Mouse (Mus musculus): ENCODE data around the gene Casq1. TPM values are rescaled to one million over a fixed set of nuclear protein-coding genes. Genes with fewer than 3 reads are reported as not detected.
"Not testable (repeated sequence)": the region's sequence is repeated elsewhere in the genome, so short reads cannot be mapped to it uniquely, and the experiment has no call there.

Gene Casq1
- polyA plus RNA-seq, 1 experiment, result 73.1 TPM

GRCm38 (mm10) chr1:172247216-172247615 is 27.5 kb upstream of the Casq1 start:
- H3K36me3 ChIP-seq (ENCODE audit: control insufficient read depth, insufficient read depth), result no peaks in the 10 kb centered on the region
- TF ChIP-seq MYOD1 (IDR thresholded peaks at IDR 0.05; ENCODE audit: control insufficient read depth in 1 of 3, insufficient read length in 2 of 3, low read depth in 2 of 3) (no peak), POLR2A (IDR thresholded peaks at IDR 0.05; ENCODE audit: insufficient read length, low read depth) (no peak), CEBPB (IDR thresholded peaks at IDR 0.05; ENCODE audit: insufficient read depth, poor library complexity, severe bottlenecking) (no peak), MAX (IDR thresholded peaks at IDR 0.05; ENCODE audit: low read depth) (no peak), TCF12 (IDR thresholded peaks at IDR 0.05; ENCODE audit: insufficient read depth, poor library complexity, severe bottlenecking) (no peak), TCF3 (IDR thresholded peaks at IDR 0.05; ENCODE audit: insufficient read length, low read depth) (no peak), MYOG (IDR thresholded peaks at IDR 0.05; ENCODE audit: control insufficient read depth in 1 of 3, insufficient read depth in 1 of 3, insufficient read length in 2 of 3, low read depth in 2 of 3) (no peak), POLR2AphosphoS2 (IDR thresholded peaks at IDR 0.05; ENCODE audit: insufficient read length, low read depth) (no peak), USF1 (IDR thresholded peaks at IDR 0.05; ENCODE audit: low read depth) (no peak), SRF (IDR thresholded peaks at IDR 0.05; ENCODE audit: control insufficient read depth, insufficient read length, low read depth) (no peak), REST (IDR thresholded peaks at IDR 0.05; ENCODE audit: insufficient read depth, insufficient read length) (no peak), E2F4 (IDR thresholded peaks at IDR 0.05; ENCODE audit: insufficient read depth) (no peak)
- no peaks in the 10 kb centered on the region for H3K27me3 ChIP-seq (ENCODE audit: control insufficient read depth, insufficient read depth, insufficient read length)
- H3ac ChIP-seq (ENCODE audit: control insufficient read depth, insufficient read length), result no peak overlapping the region
- no peaks in the 10 kb centered on the region for H3K79me2 ChIP-seq (ENCODE audit: control insufficient read depth, insufficient read depth)
- no peak overlapping the region for H3K4me3 ChIP-seq
- H3K4me2 ChIP-seq (ENCODE audit: low read depth), result no peak overlapping the region

- not testable (repeated sequence) for H3K4me3 ChIP-seq
Observed at GRCm38 (mm10) chr1:172244645-172245044, 25.0 kb upstream of the Casq1 start.

GRCm38 (mm10) chr1:172243547-172244205 is 24.0 kb upstream of the Casq1 start:
- H3K4me3 ChIP-seq, result no peak overlapping the region
- H3K36me3 ChIP-seq (ENCODE audit: control insufficient read depth, insufficient read depth), result no peaks in the 10 kb centered on the region
- TF ChIP-seq SRF (IDR thresholded peaks at IDR 0.05; ENCODE audit: control insufficient read depth, insufficient read length, low read depth) (no peak), MYOD1 (IDR thresholded peaks at IDR 0.05; ENCODE audit: control insufficient read depth in 1 of 3, insufficient read length in 2 of 3, low read depth in 2 of 3) (peak in 2 of 3 experiments; percentile 53 to 54), TCF3 (IDR thresholded peaks at IDR 0.05; ENCODE audit: insufficient read length, low read depth) (no peak)
- no peak overlapping the region for H3ac ChIP-seq (ENCODE audit: control insufficient read depth, insufficient read length)
- H3K27me3 ChIP-seq (ENCODE audit: control insufficient read depth, insufficient read depth, insufficient read length), result no peaks in the 10 kb centered on the region
- H3K4me2 ChIP-seq (ENCODE audit: low read depth), result peak overlapping the region; percentile 68
- no peaks in the 10 kb centered on the region for H3K79me2 ChIP-seq (ENCODE audit: control insufficient read depth, insufficient read depth)

More at GRCm38 (mm10) chr1:172244645-172245044, 25.0 kb upstream of the Casq1 start:
- not testable (repeated sequence) for H3K27me3 ChIP-seq (ENCODE audit: control insufficient read depth, insufficient read depth, insufficient read length); H3ac ChIP-seq (ENCODE audit: control insufficient read depth, insufficient read length); H3K36me3 ChIP-seq (ENCODE audit: control insufficient read depth, insufficient read depth); H3K79me2 ChIP-seq (ENCODE audit: control insufficient read depth, insufficient read depth); H3K4me2 ChIP-seq (ENCODE audit: low read depth)
- TF ChIP-seq MYOG (IDR thresholded peaks at IDR 0.05; ENCODE audit: control insufficient read depth in 1 of 3, insufficient read depth in 1 of 3, insufficient read length in 2 of 3, low read depth in 2 of 3), result peak in 2 of 3 experiments; percentile 11 to 30

GRCm38 (mm10) chr1:172242401-172242800 is 22.7 kb upstream of the Casq1 start:
- H3K4me3 ChIP-seq, result no peak overlapping the region
- TF ChIP-seq CEBPB (IDR thresholded peaks at IDR 0.05; ENCODE audit: insufficient read depth, poor library complexity, severe bottlenecking) (0 out of 2 replicates have a peak, but pooled peaks have one; percentile 20), REST (IDR thresholded peaks at IDR 0.05; ENCODE audit: insufficient read depth, insufficient read length) (no peak), E2F4 (IDR thresholded peaks at IDR 0.05; ENCODE audit: insufficient read depth) (no peak), MYOD1 (IDR thresholded peaks at IDR 0.05; ENCODE audit: control insufficient read depth in 1 of 3, insufficient read length in 2 of 3, low read depth in 2 of 3) (no peak), MYOG (IDR thresholded peaks at IDR 0.05; ENCODE audit: control insufficient read depth in 1 of 3, insufficient read depth in 1 of 3, insufficient read length in 2 of 3, low read depth in 2 of 3) (peak in 1 of 3 experiments; percentile 32)
- peak overlapping the region; percentile 68 for H3K4me2 ChIP-seq (ENCODE audit: low read depth)
- no peak overlapping the region for H3ac ChIP-seq (ENCODE audit: control insufficient read depth, insufficient read length)
- no peaks in the 10 kb centered on the region for H3K36me3 ChIP-seq (ENCODE audit: control insufficient read depth, insufficient read depth)
- no peaks in the 10 kb centered on the region for H3K79me2 ChIP-seq (ENCODE audit: control insufficient read depth, insufficient read depth)
- no peaks in the 10 kb centered on the region for H3K27me3 ChIP-seq (ENCODE audit: control insufficient read depth, insufficient read depth, insufficient read length)

GRCm38 (mm10) chr1:172240945-172241708 is 21.5 kb upstream of the Casq1 start:
- no peak for TF ChIP-seq TCF3 (IDR thresholded peaks at IDR 0.05; ENCODE audit: insufficient read length, low read depth)
- TF ChIP-seq POLR2A (IDR thresholded peaks at IDR 0.05; ENCODE audit: insufficient read length, low read depth), result no peak
- no peak for TF ChIP-seq E2F4 (IDR thresholded peaks at IDR 0.05; ENCODE audit: insufficient read depth)
- TF ChIP-seq TCF12 (IDR thresholded peaks at IDR 0.05; ENCODE audit: insufficient read depth, poor library complexity, severe bottlenecking), result no peak
- TF ChIP-seq MYOD1 (IDR thresholded peaks at IDR 0.05; ENCODE audit: control insufficient read depth in 1 of 3, insufficient read length in 2 of 3, low read depth in 2 of 3), result no peak
- TF ChIP-seq REST (IDR thresholded peaks at IDR 0.05; ENCODE audit: insufficient read depth, insufficient read length), result no peak
- no peak for TF ChIP-seq SRF (IDR thresholded peaks at IDR 0.05; ENCODE audit: control insufficient read depth, insufficient read length, low read depth)
- TF ChIP-seq POLR2AphosphoS2 (IDR thresholded peaks at IDR 0.05; ENCODE audit: insufficient read length, low read depth), result no peak
- no peak for TF ChIP-seq MAX (IDR thresholded peaks at IDR 0.05; ENCODE audit: low read depth)
- no peak for TF ChIP-seq CEBPB (IDR thresholded peaks at IDR 0.05; ENCODE audit: insufficient read depth, poor library complexity, severe bottlenecking)
- TF ChIP-seq MYOG (IDR thresholded peaks at IDR 0.05; ENCODE audit: control insufficient read depth in 1 of 3, insufficient read depth in 1 of 3, insufficient read length in 2 of 3, low read depth in 2 of 3), result no peak
- TF ChIP-seq USF1 (IDR thresholded peaks at IDR 0.05; ENCODE audit: low read depth), result no peak

More at GRCm38 (mm10) chr1:172240945-172241708, 21.5 kb upstream of the Casq1 start:
- H3K27me3 ChIP-seq (ENCODE audit: control insufficient read depth, insufficient read depth, insufficient read length), result no peaks in the 10 kb centered on the region
- no peak overlapping the region for H3ac ChIP-seq (ENCODE audit: control insufficient read depth, insufficient read length)
- H3K4me3 ChIP-seq, result no peak overlapping the region
- no peak overlapping the region for H3K4me2 ChIP-seq (ENCODE audit: low read depth)
- no peaks in the 10 kb centered on the region for H3K79me2 ChIP-seq (ENCODE audit: control insufficient read depth, insufficient read depth)
- no peaks in the 10 kb centered on the region for H3K36me3 ChIP-seq (ENCODE audit: control insufficient read depth, insufficient read depth)
